Mouse (Mus musculus): Measurements from ENCODE around the gene Ppp2r3a. TPM values are rescaled to one million over a fixed set of nuclear protein-coding genes. Genes with fewer than 3 reads are reported as not detected.

Ppp2r3a gene
- polyA plus RNA-seq, 1 experiment: 2.7 TPM

DNA sequence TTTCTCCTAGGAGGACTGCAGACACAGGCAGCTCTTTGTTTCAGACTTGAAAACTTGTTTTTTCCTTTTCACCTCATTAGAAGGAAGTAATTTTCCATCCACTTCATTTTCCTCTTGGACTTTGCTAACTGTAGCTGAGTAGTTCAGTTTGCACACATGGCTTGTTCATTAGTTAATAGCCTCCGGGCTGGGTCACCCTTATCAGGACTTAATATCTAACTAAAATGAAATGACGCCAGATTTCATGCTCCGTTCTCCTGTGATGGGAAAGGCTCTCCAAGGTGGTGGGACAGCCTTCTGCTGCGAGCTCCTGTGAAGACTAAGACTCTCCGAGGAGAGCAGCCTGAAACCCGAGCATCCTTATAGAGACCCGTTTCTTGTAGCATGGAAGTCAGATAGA is 21.1 kb upstream of the Ppp2r3a start:
- H3K4me1 ChIP-seq (replicated peaks; ENCODE audit: control insufficient read depth, insufficient read depth, low read length): no peaks in the 10 kb centered on the region
- H3K27me3 ChIP-seq (ENCODE audit: control insufficient read depth, insufficient read depth, low read length): no peaks in the 10 kb centered on the region
- 93% methylated on average over 7 of the region's 7 CpGs for WGBS
- TF ChIP-seq CTCF (IDR thresholded peaks at IDR 0.05; ENCODE audit: borderline replicate concordance, control insufficient read depth, extremely low read depth, insufficient read depth, low read length, poor library complexity): no peak
- no peak for TF ChIP-seq POLR2A (IDR thresholded peaks at IDR 0.05; ENCODE audit: control insufficient read depth, extremely low read depth, insufficient read depth, low read length, poor library complexity)
- DNase-seq: no peak
- no peaks in the 10 kb centered on the region for H3K36me3 ChIP-seq (ENCODE audit: control insufficient read depth, insufficient read depth, low read length)
- no peak overlapping the region for H3K27ac ChIP-seq (ENCODE audit: control insufficient read depth, insufficient read depth, low read length)
- no peak overlapping the region for H3K4me3 ChIP-seq (ENCODE audit: control insufficient read depth, insufficient read depth, low read length)

DNA sequence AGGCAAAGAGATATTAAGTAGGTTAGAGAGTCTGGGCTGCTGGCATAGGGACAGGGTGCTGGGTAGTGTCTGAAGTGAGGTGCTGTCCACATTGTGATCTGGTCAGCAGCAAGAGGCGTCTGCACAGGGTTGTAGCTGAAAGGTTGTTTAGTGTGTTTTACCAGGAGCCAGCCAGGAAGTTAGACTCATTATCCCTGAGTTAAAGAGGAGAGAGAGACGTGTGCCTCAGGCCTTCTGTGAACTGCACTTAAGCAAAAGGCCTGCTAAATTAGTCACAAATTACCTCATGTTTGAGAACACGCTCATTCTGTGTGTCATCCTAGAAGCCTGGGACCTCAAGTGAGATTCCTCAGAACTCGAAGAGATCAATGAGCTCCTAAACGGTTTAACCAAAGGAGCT is 18.4 kb upstream of the Ppp2r3a start:
- H3K27ac ChIP-seq (ENCODE audit: control insufficient read depth, insufficient read depth, low read length): no peak overlapping the region
- no peak overlapping the region for H3K4me3 ChIP-seq (ENCODE audit: control insufficient read depth, insufficient read depth, low read length)
- no peak for DNase-seq
- no peaks in the 10 kb centered on the region for H3K27me3 ChIP-seq (ENCODE audit: control insufficient read depth, insufficient read depth, low read length)
- TF ChIP-seq POLR2A (IDR thresholded peaks at IDR 0.05; ENCODE audit: control insufficient read depth, extremely low read depth, insufficient read depth, low read length, poor library complexity): no peak
- no peak for TF ChIP-seq CTCF (IDR thresholded peaks at IDR 0.05; ENCODE audit: borderline replicate concordance, control insufficient read depth, extremely low read depth, insufficient read depth, low read length, poor library complexity)
- no peaks in the 10 kb centered on the region for H3K36me3 ChIP-seq (ENCODE audit: control insufficient read depth, insufficient read depth, low read length)
- WGBS: 86% methylated on average over 5 of the region's 5 CpGs
- no peaks in the 10 kb centered on the region for H3K4me1 ChIP-seq (replicated peaks; ENCODE audit: control insufficient read depth, insufficient read depth, low read length)

DNA sequence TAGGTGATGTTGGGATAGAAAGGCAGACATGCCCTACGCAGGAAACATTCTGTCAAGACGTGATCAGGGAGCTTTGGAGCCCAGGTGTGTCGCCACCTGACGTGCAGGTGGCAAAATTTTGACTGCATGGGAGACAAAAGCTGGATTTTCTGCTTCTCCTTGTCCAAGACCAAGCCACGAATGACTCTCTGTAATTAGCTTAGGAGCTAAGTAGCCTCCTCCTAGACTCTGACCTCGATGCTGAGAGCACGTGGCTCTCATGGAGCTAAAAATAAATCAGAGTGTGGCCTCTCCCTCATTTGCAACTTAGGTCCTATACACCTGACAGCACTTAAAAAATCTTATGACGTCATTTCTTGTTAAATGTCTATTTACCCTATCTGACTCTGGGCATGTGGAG is 14.4 kb upstream of the Ppp2r3a start:
- H3K27ac ChIP-seq (ENCODE audit: control insufficient read depth, insufficient read depth, low read length): no peak overlapping the region
- H3K36me3 ChIP-seq (ENCODE audit: control insufficient read depth, insufficient read depth, low read length): no peaks in the 10 kb centered on the region
- H3K4me3 ChIP-seq (ENCODE audit: control insufficient read depth, insufficient read depth, low read length): no peak overlapping the region
- H3K27me3 ChIP-seq (ENCODE audit: control insufficient read depth, insufficient read depth, low read length): no peaks in the 10 kb centered on the region
- TF ChIP-seq POLR2A (IDR thresholded peaks at IDR 0.05; ENCODE audit: control insufficient read depth, extremely low read depth, insufficient read depth, low read length, poor library complexity) (no peak), CTCF (IDR thresholded peaks at IDR 0.05; ENCODE audit: borderline replicate concordance, control insufficient read depth, extremely low read depth, insufficient read depth, low read length, poor library complexity) (no peak)
- no peaks in the 10 kb centered on the region for H3K4me1 ChIP-seq (replicated peaks; ENCODE audit: control insufficient read depth, insufficient read depth, low read length)
- 79% methylated on average over 8 of the region's 8 CpGs for WGBS
- no peak for DNase-seq

DNA sequence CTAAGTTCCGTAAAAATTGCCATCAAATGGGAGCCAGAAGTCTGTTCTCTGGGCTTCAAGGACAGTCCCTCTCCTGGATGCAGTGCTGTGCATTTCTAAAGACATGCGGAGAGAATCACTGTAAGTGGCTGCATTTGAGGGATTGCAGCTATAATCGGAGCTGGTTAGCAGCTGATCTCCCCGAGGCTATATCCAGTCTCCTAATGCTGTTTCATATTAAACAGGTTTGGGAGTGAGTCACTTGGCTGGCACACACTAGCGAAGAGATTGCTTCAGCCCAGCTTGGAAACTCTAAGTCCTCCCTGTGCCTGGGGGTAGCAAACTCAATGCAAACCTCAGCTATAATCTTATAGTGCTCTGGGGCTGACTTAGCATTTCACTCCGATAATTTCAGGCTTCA is 14.0 kb upstream of the Ppp2r3a start:
- Histone ChIP-seq H3K36me3 (ENCODE audit: control insufficient read depth, insufficient read depth, low read length) (no peaks in the 10 kb centered on the region), H3K27ac (ENCODE audit: control insufficient read depth, insufficient read depth, low read length) (no peak overlapping the region), H3K4me1 (replicated peaks; ENCODE audit: control insufficient read depth, insufficient read depth, low read length) (no peaks in the 10 kb centered on the region), H3K4me3 (ENCODE audit: control insufficient read depth, insufficient read depth, low read length) (no peak overlapping the region), H3K27me3 (ENCODE audit: control insufficient read depth, insufficient read depth, low read length) (no peaks in the 10 kb centered on the region)
- DNase-seq: no peak
- TF ChIP-seq POLR2A (IDR thresholded peaks at IDR 0.05; ENCODE audit: control insufficient read depth, extremely low read depth, insufficient read depth, low read length, poor library complexity) (no peak), CTCF (IDR thresholded peaks at IDR 0.05; ENCODE audit: borderline replicate concordance, control insufficient read depth, extremely low read depth, insufficient read depth, low read length, poor library complexity) (no peak)
- WGBS: 76% methylated on average over 6 of the region's 6 CpGs

DNA sequence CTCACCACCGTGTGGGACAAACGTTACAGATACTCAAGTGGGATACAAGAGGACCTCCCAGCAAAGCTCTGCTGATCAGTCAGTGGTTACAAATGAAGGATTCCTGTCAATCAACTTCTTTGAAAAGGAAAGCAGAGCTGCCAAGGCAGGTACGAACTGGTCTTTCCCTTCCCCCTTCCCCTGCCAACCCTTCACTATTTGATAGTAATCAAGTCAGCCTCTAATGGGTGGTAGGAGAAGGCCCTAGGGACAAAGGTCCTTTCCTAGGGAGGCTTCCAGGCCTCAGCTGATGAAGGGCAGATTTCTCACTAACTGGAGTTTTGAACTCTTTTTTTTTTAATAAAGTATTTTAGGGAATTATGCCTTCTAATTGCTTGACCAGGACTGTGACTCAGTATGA is 11.2 kb upstream of the Ppp2r3a start:
- Histone ChIP-seq H3K4me1 (replicated peaks; ENCODE audit: control insufficient read depth, insufficient read depth, low read length) (no peaks in the 10 kb centered on the region), H3K36me3 (ENCODE audit: control insufficient read depth, insufficient read depth, low read length) (no peaks in the 10 kb centered on the region), H3K27ac (ENCODE audit: control insufficient read depth, insufficient read depth, low read length) (no peak overlapping the region), H3K27me3 (ENCODE audit: control insufficient read depth, insufficient read depth, low read length) (no peaks in the 10 kb centered on the region), H3K4me3 (ENCODE audit: control insufficient read depth, insufficient read depth, low read length) (no peak overlapping the region)
- no peak for TF ChIP-seq CTCF (IDR thresholded peaks at IDR 0.05; ENCODE audit: borderline replicate concordance, control insufficient read depth, extremely low read depth, insufficient read depth, low read length, poor library complexity)
- TF ChIP-seq POLR2A (IDR thresholded peaks at IDR 0.05; ENCODE audit: control insufficient read depth, extremely low read depth, insufficient read depth, low read length, poor library complexity): no peak
- DNase-seq: no peak
- 96% methylated on average over 3 of the region's 3 CpGs for WGBS

DNA sequence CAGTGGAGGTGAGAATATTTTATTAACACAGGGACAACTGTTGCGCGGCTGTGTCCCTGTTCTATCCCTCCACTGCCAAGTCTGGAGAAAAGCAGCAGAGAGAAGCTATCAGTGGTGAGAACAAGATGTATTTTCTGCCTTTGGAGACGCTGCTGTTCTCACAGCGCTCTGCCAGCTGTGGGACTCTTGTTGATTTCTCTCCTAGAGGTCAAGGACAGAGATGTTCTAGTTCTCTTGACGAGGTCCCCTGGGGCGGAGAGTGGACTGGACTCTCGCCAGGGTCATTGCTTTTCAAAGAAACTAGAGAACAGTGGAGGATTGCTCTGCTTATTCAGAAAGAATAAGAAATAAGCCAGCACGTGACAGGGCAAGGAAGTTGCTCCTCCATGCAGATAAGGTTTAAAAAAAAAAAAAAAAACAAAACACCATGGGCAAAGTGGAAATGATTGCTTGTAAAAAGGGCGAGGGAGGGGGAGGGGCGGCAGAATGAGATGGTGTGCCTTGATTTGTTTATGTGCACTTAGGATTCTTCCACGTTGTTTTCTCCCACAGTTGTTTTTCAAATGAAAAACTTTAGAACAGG is 10.5 kb upstream of the Ppp2r3a start:
- H3K36me3 ChIP-seq (ENCODE audit: control insufficient read depth, insufficient read depth, low read length): no peaks in the 10 kb centered on the region
- 66% methylated on average over 11 of the region's 11 CpGs for WGBS
- no peak overlapping the region for H3K4me3 ChIP-seq (ENCODE audit: control insufficient read depth, insufficient read depth, low read length)
- H3K27me3 ChIP-seq (ENCODE audit: control insufficient read depth, insufficient read depth, low read length): no peaks in the 10 kb centered on the region
- DNase-seq: no peak
- no peaks in the 10 kb centered on the region for H3K4me1 ChIP-seq (replicated peaks; ENCODE audit: control insufficient read depth, insufficient read depth, low read length)
- TF ChIP-seq POLR2A (IDR thresholded peaks at IDR 0.05; ENCODE audit: control insufficient read depth, extremely low read depth, insufficient read depth, low read length, poor library complexity) (no peak), CTCF (IDR thresholded peaks at IDR 0.05; ENCODE audit: borderline replicate concordance, control insufficient read depth, extremely low read depth, insufficient read depth, low read length, poor library complexity) (no peak)
- no peak overlapping the region for H3K27ac ChIP-seq (ENCODE audit: control insufficient read depth, insufficient read depth, low read length)

DNA sequence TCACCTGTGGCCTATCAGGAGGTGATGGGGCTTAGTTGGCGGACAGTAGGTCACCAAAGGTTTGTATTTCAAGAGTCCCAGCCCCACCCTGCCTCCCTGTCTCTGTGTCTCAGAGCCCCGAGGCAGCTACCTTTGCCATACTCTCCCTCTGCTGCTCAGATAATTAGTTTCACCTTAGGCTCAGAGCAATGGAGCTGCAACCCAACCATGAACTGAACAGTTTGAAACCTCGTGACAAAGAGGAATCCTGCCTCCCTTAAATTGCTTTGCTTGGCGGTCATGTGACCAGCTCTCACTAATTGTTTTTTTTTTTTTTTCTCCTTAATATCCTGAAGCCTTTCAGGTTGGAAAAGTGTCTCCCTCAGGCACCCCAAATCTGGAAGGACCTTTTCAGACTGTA is 9.8 kb upstream of the Ppp2r3a start:
- H3K27ac ChIP-seq (ENCODE audit: control insufficient read depth, insufficient read depth, low read length): no peak overlapping the region
- no peaks in the 10 kb centered on the region for H3K27me3 ChIP-seq (ENCODE audit: control insufficient read depth, insufficient read depth, low read length)
- WGBS: 76% methylated on average over 4 of the region's 4 CpGs
- H3K4me1 ChIP-seq (replicated peaks; ENCODE audit: control insufficient read depth, insufficient read depth, low read length): no peaks in the 10 kb centered on the region
- no peak overlapping the region for H3K4me3 ChIP-seq (ENCODE audit: control insufficient read depth, insufficient read depth, low read length)
- TF ChIP-seq POLR2A (IDR thresholded peaks at IDR 0.05; ENCODE audit: control insufficient read depth, extremely low read depth, insufficient read depth, low read length, poor library complexity) (no peak), CTCF (IDR thresholded peaks at IDR 0.05; ENCODE audit: borderline replicate concordance, control insufficient read depth, extremely low read depth, insufficient read depth, low read length, poor library complexity) (no peak)
- DNase-seq: no peak
- no peaks in the 10 kb centered on the region for H3K36me3 ChIP-seq (ENCODE audit: control insufficient read depth, insufficient read depth, low read length)

Measured in thymus, adult 2 months (tissue).